Mouse (Mus musculus) lung, postnatal 0 days (tissue): ENCODE measurements at regions not wholly inside any gene's neighbourhood (a gene's known extent, or its start where the extent isn't known, plus 50 kb on each side); places are given as distances from the start of the nearest gene placed in this dataset.

Experiments
- ATAC-seq: fragments of 200-750 bp; cut with Nextera tagmentation; 2 replicates; pipeline ENCODE4 v1.8.0; 2017; ENCODE audit warnings: moderate library complexity
- DNase-seq: peaks from one replicate; pipeline ENCODE4 v3.0.0-alpha.2; 2016; ENCODE audit warnings: low spot score
- H3K27ac ChIP-seq: fragments of 300-500 bp; sonication (generic); 2 replicates; pipeline ENCODE4 v1.5.1; 2014; ENCODE audit warnings: antibody characterized with exemption, mild to moderate bottlenecking, low read length, mixed read lengths
- H3K27me3 ChIP-seq: fragments of 300-500 bp; sonication (generic); replicated peaks from 2 replicates; pipeline ENCODE4 v1.6.1; 2014; ENCODE audit warnings: low read length, mixed read lengths; ENCODE audit not compliant: insufficient read depth
- H3K36me3 ChIP-seq: fragments of 300-500 bp; sonication (generic); 2 replicates; pipeline ENCODE4 v1.6.1; 2014; ENCODE audit warnings: low read length, mixed read lengths; ENCODE audit not compliant: insufficient read depth
- H3K4me1 ChIP-seq: fragments of 300-500 bp; sonication (generic); 2 replicates; pipeline ENCODE4 v1.6.1; 2014; ENCODE audit warnings: antibody characterized with exemption, low read depth, low read length, mixed read lengths; ENCODE audit not compliant: insufficient read depth
- H3K4me2 ChIP-seq: fragments of 300-500 bp; sonication (generic); replicated peaks from 2 replicates; pipeline ENCODE4 v1.6.1; 2014; ENCODE audit warnings: low read depth, mild to moderate bottlenecking, low read length, moderate library complexity, mixed read lengths
- H3K4me3 ChIP-seq: fragments of 300-500 bp; sonication (generic); 2 replicates; pipeline ENCODE4 v1.5.1; 2014; ENCODE audit warnings: low read depth, low read length
- H3K9ac ChIP-seq: fragments of 300-500 bp; sonication (generic); replicated peaks from 2 replicates; pipeline ENCODE4 v1.6.1; 2014; ENCODE audit warnings: low read depth, mild to moderate bottlenecking
- H3K9me3 ChIP-seq: fragments of 300-500 bp; sonication (generic); 2 replicates; pipeline ENCODE4 v1.6.1; 2016; ENCODE audit warnings: low read length, mixed read lengths
- CTCF ChIP-seq: IDR thresholded peaks from 2 replicates; pipeline ENCODE4 v1.5.1; 2016; ENCODE audit warnings: antibody characterized with exemption, mild to moderate bottlenecking
- EP300 ChIP-seq: IDR thresholded peaks from 2 replicates; pipeline ENCODE4 v1.6.1; 2016; ENCODE audit warnings: antibody characterized with exemption, mild to moderate bottlenecking, control low read depth
- WGBS: fragments of 180-500 bp; shearing (Covaris S2); extraction: QIAGEN DNeasy Blood & Tissue Kit; methylation state at CpG from one replicate; pipeline ENCODE4 v1.1.7; 2014; 5-methylcytosine and 5-hydroxymethylcytosine counted together

DNA sequence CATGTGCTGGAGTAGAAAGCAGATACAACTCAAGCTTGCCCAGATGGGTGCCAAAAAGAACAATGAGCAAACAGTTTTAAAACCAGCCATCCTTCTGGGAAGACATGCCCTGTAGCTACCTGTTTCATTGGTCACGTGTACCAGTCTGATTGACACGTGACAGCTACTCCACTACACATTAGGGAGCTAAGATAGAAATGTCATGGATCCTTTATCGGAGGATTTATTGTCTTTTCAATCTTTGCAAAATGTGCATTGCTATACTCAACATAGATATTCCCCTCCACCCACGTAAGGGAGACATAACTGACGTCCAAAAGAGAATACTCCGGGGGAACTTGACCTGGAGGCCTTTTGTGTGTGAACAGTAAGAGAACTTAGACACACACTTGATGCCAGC is 171.1 kb upstream of the Cited2 start:
- H3K4me3 ChIP-seq: no peak overlapping the region
- H3K27ac ChIP-seq: no peak overlapping the region
- H3K4me2 ChIP-seq: no peak overlapping the region
- H3K9ac ChIP-seq: no peak overlapping the region
- H3K9me3 ChIP-seq: no peaks in the 10 kb centered on the region
- ATAC-seq (no peak), DNase-seq (peak; percentile 36)
- H3K4me1 ChIP-seq: no peaks in the 10 kb centered on the region
- no peaks in the 10 kb centered on the region for H3K27me3 ChIP-seq
- TF ChIP-seq CTCF: no peak
- no peak for TF ChIP-seq EP300
- no peaks in the 10 kb centered on the region for H3K36me3 ChIP-seq
- WGBS: 69% methylated on average over 6 of the region's 6 CpGs

DNA sequence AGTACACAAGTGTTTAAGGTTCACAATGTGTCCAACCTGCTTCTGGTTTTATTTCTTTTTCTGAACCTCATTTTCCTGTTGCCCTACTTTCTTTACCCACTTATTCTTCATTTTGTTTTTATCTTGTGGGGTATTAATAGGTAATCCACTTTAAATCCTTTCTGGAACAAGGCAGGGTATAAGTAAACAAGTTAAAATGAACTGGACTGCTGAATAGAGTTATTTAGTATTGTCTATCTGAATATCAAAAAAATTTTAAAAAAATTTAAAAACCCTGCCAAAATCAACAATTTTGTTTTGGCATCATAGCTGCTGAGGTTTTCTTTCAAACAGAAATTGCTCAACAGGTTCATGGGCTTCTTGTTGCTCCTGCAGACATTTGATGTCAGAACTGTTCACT is 170.7 kb upstream of the Cited2 start:
- Histone ChIP-seq H3K4me3 (no peak overlapping the region), H3K9me3 (no peaks in the 10 kb centered on the region), H3K36me3 (no peaks in the 10 kb centered on the region), H3K27ac (no peak overlapping the region), H3K4me2 (no peak overlapping the region), H3K9ac (no peak overlapping the region), H3K27me3 (no peaks in the 10 kb centered on the region), H3K4me1 (no peaks in the 10 kb centered on the region)
- DNase-seq (no peak), ATAC-seq (no peak)
- TF ChIP-seq CTCF (no peak), EP300 (no peak)

DNA sequence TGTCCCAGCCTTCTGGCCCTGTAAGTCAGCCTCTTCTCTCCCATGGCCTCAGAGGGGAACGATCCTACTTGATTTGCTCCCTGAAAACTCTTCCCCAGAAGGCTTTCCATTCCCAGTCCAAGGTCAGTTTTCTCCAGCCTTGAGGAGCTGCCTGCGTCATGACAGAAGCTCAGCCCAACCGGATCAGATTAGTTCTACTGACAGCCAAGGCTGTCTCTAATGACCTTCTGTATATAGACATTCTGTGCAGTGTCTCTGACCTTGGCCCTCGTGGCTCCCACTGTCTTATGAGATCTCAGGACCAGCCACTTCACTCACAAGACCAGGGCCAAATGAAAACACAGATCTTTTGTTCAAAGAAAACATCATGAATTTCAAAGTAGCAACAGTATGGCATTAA is 166.6 kb upstream of the Cited2 start:
- DNase-seq: no peak
- Histone ChIP-seq H3K27ac (no peak overlapping the region), H3K9ac (no peak overlapping the region), H3K36me3 (no peaks in the 10 kb centered on the region), H3K27me3 (no peaks in the 10 kb centered on the region), H3K4me3 (no peak overlapping the region), H3K9me3 (no peaks in the 10 kb centered on the region), H3K4me1 (peaks cover 7% of the 10 kb centered on the region), H3K4me2 (no peak overlapping the region)
- WGBS: 46% methylated on average over 4 of the region's 4 CpGs
- TF ChIP-seq CTCF (no peak), EP300 (no peak)
- ATAC-seq: no peak

DNA sequence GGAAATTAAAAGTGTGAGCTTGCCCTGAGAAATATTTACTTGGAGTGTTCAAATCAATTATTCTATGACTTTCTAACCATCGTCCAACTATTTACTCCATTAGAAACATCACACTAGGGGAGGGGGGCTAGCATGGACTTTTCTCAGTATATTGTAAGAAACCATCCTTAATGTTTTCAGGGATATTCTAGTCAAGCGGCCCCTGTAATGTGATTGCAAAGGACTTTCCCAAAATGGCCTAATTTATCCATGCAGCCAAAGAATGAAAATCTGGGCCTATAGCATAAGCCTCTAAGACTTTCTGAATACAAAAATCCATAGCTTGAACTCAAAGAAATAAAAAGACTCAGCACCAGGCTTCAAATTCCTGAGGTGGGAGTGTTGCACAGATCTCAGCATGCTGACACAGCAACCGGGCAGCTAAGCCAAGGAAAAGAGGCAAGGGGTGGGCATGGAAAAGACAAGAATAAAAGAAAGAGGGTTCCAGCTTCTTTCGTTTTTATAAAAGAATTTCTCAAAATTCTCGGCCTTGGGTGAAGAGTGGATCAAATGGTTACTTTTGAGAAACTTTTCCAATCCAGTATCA is 163.6 kb upstream of the Cited2 start:
- WGBS: 54% methylated on average over 5 of the region's 5 CpGs
- no peak overlapping the region for H3K27ac ChIP-seq
- ATAC-seq (no peak), DNase-seq (no peak)
- peaks cover 14% of the 10 kb centered on the region for H3K4me1 ChIP-seq
- no peaks in the 10 kb centered on the region for H3K36me3 ChIP-seq
- H3K9me3 ChIP-seq: no peaks in the 10 kb centered on the region
- TF ChIP-seq EP300: no peak
- TF ChIP-seq CTCF: no peak
- no peak overlapping the region for H3K4me2 ChIP-seq
- H3K9ac ChIP-seq: no peak overlapping the region
- no peak overlapping the region for H3K4me3 ChIP-seq
- H3K27me3 ChIP-seq: no peaks in the 10 kb centered on the region

DNA sequence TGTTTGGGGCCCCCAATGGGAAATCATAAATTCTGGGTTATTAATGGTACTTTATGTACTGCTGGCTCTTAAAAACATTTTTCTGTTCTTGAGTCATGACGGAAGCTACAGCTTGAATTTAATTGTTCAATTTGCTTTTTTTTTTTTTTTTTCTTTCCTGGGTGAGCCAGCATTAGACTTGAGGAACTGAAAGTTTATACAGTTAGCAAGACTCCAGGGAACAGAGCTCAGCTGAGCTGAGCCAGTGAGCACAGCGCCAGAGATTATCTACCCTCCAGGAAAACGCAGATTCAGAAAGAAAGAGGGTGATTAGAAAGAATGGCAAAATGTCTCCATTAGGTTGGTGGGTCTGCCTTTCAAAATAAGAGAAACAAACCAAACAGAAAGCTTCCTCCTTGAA is 163.0 kb upstream of the Cited2 start:
- Histone ChIP-seq H3K27me3 (no peaks in the 10 kb centered on the region), H3K4me2 (no peak overlapping the region), H3K9me3 (no peaks in the 10 kb centered on the region), H3K36me3 (no peaks in the 10 kb centered on the region), H3K4me3 (no peak overlapping the region), H3K27ac (0 out of 2 replicates have a peak overlapping the region, but pooled peaks have one; percentile 47), H3K4me1 (peaks cover 14% of the 10 kb centered on the region), H3K9ac (no peak overlapping the region)
- 32% methylated on average over 3 of the region's 3 CpGs for WGBS
- TF ChIP-seq EP300 (peak; percentile 43; the same call in 1 of the 2 replicates), CTCF (no peak)
- ATAC-seq (no peak), DNase-seq (peak; percentile 50)

DNA sequence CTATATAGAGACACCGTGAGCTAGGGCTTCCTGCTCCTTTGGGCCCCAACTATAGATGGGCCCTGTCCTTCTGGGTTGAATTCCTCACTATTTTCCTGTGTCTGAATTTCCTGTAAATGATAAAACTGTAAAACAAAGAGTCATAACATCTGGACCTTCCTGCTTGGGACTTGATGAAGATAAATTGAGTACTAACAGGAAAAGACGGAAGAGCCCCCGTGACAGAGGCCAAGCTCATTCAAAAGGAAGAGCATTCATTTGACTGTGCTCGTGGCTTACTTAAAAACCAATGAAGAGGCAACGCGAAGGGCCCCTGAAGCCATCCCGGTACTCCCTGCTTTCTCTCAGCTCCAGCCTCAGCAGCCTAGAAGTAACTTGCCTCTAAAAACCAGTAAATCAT is 161.6 kb upstream of the Cited2 start:
- TF ChIP-seq CTCF (no peak), EP300 (no peak)
- H3K9me3 ChIP-seq: no peaks in the 10 kb centered on the region
- H3K4me1 ChIP-seq: peaks cover 14% of the 10 kb centered on the region
- DNase-seq (no peak), ATAC-seq (no peak)
- H3K27ac ChIP-seq: no peak overlapping the region
- H3K27me3 ChIP-seq: no peaks in the 10 kb centered on the region
- no peak overlapping the region for H3K4me3 ChIP-seq
- WGBS: 47% methylated on average over 7 of the region's 7 CpGs
- no peak overlapping the region for H3K4me2 ChIP-seq
- H3K9ac ChIP-seq: no peak overlapping the region
- H3K36me3 ChIP-seq: no peaks in the 10 kb centered on the region

DNA sequence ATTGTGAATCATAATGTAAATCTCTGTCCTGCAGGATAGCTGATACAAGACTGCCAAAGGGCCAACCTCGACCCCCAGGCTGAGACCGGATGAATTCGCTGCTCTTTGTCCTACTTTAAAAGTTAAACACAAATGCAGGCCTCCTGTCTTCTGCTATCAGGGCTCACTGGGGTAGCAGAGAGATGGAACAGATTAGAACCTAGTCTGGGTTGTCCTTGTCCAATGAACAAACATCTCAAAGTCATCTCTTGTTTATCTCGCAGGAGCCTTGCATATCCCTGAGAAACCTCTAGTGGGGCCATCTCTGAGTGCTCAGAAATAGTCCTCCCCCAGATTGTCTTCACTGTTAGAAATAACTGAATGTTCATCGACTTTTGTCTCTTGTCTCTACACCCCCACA is 161.0 kb upstream of the Cited2 start:
- DNase-seq: no peak
- peaks cover 14% of the 10 kb centered on the region for H3K4me1 ChIP-seq

More for the DNA sequence above, 161.0 kb upstream of the Cited2 start:
- no peaks in the 10 kb centered on the region for H3K36me3 ChIP-seq
- H3K4me3 ChIP-seq: no peak overlapping the region
- H3K27ac ChIP-seq: no peak overlapping the region
- H3K4me2 ChIP-seq: no peak overlapping the region
- no peak overlapping the region for H3K9ac ChIP-seq
- TF ChIP-seq EP300 (no peak), CTCF (no peak)
- WGBS: 55% methylated on average over 5 of the region's 5 CpGs
- no peaks in the 10 kb centered on the region for H3K27me3 ChIP-seq
- H3K9me3 ChIP-seq: no peaks in the 10 kb centered on the region
- no peak for ATAC-seq
